Mouse (Mus musculus): Measurements from ENCODE around the gene Pde11a.
A peak's percentile ranks its signal among the peaks of the same experiment; 100 is the strongest.
"Not testable (repeated sequence)": the region's sequence is repeated elsewhere in the genome, so short reads cannot be mapped to it uniquely, and the experiment has no call there.

The Pde11a gene

DNA sequence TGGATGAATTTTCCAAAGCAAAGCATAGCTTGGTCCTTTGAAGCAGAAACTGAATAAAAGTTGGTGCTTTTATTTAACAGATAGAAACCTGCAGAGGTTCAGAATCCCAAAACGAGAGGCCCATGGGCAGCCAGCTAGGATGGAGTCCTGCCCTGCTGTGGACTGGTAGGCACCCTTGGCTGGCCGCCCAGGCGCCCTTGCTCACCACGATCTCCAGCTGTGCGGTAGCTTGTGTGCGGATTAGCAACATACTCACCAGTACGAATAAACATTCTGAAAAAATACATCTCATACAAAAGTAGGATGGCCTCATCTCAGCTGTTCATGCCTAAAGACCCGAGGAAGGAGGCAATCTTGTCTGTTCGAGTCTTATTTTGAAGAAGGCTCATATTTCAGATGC is 350.8 kb downstream of the Pde11a start:
- DNase-seq = no peak

DNA sequence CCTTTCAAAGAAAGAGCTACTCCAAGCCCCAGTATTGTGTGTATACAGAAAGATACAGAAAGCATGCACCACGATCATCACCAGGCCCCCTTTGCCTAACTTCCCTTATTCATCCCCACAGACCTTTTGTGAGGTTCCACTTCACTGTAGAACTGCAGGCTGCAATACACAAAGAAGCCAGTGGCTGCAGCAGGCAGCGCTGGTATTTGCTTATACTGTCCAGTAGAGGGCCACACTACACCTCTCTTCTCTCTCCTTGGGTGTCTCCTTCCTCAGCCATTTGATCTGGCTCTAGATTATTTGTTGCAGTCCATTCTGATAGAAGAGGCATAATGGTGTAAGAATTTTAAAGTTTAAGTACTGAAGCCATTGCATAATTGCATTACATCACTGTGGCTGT is 353.4 kb downstream of the Pde11a start:
- DNase-seq = peak; percentile 68 to 80

DNA sequence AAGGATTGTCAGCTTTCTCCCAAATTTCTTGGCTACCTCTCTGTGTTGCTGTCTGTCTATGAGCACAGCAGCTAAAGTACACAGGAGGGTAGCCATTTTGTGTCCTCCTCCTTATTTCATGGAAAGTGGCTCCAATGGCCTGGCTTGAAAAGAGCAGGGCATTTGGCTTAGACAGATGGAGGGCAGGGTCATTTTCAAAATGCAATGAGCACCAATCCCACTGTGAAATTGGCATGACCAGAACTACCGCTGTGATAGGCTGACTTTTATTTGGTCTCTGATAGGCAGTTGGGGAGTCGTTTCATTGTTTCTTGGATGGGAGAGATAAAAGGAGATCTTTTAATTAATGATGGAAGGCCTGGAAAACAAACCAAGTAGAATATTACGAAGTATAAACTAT is 354.7 kb downstream of the Pde11a start:
- no peak for DNase-seq

DNA sequence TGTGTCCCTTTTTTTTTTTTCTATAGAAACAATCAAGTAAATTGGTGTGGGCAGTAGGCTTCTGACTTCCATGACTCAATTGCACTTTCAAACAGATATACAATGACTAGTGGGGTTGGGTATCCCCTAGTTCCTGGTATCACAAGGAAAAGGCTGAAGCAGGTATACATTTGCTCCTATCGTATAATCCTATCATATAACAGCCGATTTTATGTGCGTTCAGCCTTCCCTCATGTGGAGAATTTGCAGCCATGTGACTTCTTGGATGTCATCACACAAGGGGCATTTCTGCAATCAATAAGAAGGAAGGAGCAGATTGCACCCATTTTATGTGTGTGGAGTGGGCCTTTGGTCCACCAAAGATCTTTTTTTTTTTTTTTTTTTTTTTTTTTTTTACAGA is 355.5 kb downstream of the Pde11a start:
- DNase-seq = no peak

DNA sequence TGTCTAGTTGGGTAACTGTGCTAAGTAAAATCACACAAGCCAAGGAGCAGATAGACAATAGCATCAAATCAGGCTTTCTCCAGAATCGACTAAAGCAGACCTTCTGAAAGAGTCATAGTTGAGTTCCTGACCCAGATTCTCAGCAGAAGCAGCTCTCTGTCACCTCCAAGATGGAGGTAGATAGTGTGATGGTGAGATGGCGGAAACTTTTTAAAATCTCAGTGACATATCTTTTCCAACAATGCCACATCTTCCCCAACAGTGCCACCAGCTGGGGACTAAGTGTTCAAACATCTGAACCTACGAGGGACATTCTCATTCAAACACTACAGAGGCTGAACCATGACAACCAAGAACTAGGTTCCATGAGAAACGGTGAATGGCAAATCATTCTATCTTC is 355.9 kb downstream of the Pde11a start:
- no peak for DNase-seq

DNA sequence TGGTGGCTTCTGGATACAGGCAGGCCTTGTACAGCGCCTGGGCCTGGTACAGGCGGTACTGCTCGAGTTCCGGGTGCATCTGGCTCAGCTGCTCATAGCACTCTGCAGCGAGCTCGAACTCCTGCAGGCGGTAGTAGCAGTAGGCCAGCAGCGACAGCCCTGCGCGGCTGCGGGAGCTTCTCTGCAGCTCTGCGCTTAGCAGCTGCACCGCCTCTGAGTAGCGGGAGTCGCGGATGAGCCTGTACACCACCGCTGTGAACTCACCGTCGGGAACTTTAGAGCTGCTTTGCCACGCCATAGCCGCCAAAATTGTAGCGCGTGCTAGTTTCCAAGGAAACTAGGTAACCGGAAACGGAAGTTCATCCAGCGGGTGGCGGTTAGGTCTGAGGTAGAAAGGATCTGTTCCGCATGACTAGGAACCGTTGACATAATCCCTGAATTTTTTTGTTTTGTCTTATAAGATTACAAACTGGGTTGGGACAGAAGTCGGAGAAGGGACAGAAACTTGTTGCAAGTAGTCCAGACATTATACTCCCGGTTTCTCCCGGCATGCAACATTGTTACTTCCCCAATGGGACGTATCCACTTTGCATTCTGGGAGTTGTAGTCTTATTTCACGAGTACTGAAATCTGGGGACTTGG is 357.0 kb downstream of the Pde11a start, which contains the start of gene Ttc30a1:
Gene Ttc30a1 (minus strand): TSS at position 528 of the 642 bp plus-strand sequence.
- peak; percentile 76 to 85 for DNase-seq

DNA sequence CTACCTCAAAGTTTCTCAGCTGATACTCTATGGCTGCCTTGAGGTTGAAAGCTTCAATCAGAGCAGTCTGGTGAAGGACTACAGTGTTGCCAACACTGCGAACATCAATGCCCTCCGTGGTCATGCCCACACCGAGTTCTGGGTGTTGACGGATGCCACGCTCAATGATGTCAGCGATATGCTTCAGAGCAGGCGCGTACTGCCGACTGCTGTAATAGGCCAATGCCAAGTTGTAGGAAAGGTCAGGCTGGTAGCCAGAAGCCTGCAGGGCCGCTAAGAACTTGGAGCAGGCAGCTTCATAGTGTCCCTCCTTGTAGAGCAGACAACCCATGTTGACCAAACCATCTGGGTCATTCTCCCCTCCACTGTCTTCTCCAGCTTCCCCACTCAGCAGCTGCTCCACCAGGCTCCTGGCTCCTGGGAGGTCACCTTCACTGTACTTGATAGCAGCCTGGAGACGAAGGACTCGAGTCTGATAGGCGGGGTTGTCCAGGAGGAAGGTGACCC is 357.6 kb downstream of the Pde11a start:
- DNase-seq = not testable (repeated sequence)

DNA sequence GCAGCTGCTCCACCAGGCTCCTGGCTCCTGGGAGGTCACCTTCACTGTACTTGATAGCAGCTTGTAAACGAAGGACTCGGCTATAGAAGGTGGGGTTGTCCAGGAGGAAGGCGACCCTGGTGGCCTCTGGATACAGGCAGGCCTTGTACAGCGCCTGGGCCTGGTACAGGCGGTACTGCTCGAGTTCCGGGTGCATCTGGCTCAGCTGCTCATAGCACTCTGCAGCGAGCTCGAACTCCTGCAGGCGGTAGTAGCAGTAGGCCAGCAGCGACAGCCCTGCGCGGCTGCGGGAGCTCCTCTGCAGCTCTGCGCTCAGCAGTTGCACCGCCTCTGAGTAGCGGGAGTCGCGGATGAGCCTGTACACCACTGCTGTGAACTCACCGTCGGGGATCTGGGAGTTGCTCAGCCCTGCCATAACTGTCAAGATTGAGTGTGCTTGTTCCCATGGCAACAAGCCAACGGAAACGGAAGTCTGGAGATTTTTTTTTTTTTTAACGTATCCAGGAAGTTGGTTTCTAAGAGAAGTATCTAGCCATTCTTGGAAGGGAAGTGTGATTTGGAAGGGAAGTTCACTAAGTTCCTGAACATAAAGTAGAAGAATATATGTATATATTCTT is 360.7 kb downstream of the Pde11a start, which contains the start of gene Ttc30a2:
Gene Ttc30a2 (minus strand): TSS at position 419 of the 617 bp plus-strand sequence.
- peak; percentile 32 to 66 for DNase-seq

DNA sequence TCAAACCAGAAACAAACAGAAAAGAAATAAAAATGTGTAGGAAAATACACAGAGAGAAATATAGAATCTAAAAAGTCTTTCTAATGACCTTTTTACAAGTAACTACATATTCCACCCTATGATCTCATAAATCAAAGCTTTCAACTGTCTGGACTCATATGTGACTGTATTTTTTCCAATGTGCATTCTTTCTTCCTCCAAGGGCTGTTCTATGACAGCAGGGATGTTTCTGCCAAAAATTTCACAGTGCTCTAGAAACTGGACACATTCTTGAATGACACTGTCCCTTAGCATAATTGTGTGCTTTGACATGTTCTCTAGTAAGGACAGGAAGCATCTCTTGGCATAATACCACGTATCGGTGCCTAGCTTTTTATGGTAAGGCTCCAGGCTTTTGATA is 362.5 kb downstream of the Pde11a start:
- not testable (repeated sequence) for DNase-seq

DNA sequence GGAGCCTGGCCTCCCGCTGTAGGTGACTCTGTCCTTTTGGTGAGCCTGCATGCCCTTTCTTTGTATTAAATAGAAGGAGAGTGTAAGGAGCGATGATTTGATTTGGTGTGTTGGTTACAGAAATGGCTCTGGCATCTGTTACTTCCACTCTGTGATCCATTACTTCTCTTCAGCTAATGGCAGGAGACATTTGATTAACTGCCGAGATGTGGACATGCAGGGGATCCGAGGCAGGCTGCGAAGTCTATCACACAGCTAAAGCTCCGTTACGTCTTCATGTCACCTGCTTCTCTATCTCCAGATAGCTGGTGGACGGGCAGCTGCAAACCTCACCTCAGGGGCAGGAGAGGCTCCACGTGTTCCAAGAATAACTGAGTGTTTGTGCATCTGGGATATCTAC is 364.4 kb downstream of the Pde11a start:
- DNase-seq = no peak

DNA sequence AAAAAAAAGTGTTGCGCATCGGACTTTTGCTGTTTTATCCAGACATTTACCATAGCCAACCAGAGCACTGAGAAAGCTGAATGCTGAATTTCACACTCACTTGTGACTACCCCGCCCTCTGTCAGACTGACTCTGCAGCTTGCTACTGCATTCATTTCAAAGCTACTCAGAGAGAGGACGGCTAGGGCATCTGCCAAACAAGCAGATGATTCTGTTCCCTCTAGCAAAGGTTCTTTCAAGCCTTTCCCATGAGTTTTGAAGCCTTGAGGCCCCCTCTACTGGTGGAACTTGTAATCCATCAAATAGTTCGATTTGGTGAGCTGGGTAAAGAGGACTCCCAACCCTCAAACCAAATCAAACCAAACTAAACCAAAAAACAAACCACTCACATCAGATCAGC is 373.6 kb downstream of the Pde11a start:
- peak; percentile 50 to 70 for DNase-seq

DNA sequence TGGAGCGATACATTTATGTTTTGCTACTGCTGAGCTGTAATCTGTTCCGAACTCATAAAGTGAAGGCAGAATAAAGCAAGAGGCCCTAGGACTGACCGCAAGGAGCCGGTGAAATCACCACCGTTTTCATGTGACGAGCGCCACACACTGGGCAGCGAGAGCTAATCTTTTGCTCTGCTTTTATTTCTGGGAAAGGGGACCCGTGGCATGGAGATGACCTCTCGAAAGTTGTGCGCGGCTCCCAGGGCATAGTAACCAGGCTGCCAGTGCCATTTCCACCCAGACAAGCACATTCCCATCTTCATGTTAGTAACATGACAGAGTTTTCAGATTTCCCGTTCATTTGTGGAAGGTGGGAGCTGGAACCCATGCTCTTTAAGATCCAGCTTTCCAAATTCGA is 374.1 kb downstream of the Pde11a start:
- peak; percentile 78 to 86 for DNase-seq

DNA sequence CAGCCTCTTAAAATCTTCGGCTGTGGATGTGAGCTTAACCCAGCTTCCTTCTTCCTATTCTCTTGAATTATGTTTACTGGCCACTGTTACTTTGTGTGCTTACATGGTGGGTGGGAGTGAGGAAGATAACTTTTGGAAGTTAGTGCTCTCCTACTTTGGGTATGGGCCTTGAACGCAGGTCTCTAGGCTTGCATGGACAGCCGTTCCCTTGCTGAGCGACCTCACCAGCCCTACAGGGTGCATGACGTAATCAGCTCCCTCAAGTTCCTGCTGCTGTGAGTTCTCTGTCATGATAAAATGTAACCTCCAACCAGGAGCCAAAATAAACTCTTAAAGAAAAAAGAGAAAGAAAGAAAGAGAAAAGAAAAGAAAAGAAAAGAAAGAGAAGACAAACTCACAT is 374.5 kb downstream of the Pde11a start:
- no peak for DNase-seq

DNA sequence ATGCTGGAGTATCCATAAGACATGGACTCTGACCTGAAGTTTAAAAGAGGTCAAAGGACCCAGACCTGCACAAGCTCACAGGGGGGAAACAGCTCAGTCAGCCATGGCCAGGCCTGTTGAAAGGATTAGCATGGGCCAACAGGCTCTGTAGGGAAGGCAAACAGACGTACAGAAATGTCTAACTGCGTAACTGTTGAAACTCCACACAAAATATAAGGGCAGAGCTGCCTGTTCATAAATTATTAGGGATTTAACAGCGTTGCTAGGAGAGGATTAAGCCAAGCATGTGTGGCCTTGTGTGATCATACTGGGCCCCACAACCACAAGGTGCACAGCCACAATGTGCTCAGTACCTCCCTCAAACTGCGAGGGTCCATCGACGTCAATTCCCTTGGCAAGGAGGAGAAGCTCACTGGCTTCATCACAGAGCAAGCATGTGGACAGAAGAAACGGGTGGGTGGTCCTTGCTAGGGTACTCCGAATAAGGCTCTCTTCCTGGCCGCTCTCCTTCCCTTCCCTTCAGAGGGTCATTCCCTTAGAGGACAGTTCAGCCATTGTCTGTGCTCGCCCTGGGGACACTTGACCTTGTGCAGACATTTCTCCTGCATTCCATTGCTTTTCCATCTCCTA is 375.2 kb downstream of the Pde11a start:
- DNase-seq = no peak

DNA sequence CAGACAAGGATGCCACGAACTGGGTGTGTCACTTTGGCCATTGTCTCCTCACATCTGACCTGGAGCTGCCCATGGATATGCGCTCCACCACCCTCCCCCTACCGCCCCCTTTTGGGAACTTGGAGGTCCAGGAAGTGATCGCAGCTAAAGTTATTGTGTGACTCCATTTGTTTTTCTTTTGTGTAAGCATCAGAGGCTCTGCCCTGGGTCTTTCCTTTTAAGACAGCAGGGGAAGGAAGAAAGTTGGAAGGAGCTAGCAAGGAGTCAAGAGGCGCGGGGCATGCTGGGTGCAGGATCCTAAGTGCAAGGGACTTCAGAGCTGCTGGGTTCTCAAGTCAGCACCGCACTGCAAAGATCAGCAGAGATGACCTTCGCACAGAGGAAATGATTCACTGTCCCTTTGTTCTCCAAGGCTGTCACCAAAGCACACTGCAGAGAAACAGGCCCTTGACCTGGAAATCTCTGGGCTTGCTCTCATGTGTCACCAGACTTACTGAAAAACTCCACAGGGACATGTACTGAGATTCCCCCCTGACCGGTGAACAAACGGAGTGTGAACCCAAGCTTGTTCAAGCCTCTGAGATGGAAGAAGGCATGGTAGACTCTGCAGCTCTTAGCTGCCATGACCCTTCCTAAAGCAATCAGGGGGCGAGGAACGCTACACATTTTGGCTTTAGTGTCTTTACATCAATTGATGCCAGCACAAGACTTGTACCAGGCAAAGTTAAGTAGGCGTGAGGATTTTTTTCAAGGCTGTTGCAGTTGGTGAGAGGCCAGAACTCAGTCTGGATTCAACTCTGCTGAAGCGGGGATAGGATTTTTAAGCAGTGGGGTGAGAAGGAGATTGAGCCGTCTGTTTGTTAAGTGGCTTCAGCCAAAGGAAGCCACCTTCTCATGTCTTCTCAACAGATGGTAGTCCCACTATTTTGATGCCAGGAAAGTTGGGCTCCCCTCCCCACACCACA is 377.9 kb downstream of the Pde11a start:
- peak; percentile 40 to 60 for DNase-seq

DNA sequence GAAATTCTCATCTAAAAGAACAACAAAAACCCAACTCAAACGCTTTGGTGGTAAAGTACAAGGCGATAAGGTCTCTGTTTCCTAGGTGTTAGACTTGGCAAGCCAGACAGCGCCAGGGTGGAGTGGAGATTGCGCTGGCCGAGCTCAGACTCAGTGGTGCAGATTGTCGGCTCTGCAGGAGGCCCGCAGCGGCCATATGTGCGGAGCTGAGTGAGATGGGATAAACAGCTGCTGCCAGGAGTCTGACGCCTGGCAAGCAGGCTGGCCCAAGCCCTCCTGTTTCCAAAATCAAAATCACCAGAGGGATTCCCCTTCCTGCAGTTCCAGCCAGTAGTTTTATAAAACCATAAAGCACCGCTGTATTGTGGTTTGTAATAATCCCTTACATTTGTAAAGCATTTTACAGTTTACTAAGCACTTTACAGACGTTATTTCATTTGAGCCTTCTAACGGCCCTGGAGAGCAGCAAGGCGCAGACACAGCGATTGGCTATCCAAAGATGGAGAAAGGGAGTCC is 378.7 kb downstream of the Pde11a start:
- peak; percentile 16 to 34 for DNase-seq

DNA sequence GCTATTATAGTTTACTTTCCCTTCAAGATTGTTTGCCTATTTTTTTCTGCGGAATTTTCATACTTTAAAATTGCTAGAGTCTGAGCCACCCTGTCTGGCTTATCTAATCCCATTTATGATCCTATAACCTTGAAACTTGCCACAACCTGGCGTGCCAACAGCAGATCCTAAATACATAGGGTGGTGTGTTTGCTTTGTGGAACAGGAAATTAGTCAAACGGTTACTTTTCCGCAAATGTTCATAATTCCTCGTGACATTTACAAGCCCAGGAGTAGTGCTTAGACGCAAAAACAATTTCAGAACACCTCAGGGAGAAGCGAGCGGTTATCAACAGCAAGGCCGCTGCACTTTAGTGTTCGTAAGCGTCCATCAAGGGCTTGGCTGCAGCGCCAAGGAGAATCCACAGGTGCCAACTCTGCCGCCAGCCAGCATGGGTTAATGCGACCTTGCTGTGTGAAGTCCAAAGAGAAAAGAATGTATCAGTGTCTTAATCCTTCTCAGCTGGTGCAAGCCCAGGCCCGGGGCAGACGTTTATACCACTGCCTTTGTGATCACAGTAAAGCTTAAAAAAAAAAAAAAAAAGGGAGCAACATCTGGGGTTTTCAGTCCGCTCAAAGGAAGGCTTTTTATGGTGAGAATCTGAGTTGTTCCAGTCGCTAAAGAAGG is 379.3 kb downstream of the Pde11a start:
- peak; percentile 21 to 25 for DNase-seq

DNA sequence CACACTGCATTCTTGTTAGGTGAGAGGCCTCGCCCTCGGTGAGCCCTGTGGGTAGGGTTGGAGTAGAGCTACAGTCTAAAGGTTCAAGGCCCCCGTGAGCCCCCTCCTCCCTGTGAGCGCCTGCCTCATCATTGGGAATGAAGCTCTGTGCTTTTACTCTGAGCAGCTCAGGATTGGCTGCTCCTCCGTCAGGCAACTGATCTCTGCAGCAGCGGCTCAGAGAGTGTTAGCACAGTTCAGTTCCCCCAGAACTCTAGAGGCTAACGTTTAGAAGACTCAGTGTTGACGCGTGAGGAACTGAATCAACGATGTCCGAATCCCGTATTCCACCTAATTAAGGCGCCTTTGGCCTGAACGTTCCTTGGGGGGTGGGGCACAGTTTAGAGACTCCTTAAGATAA is 382.9 kb downstream of the Pde11a start:
- DNase-seq = no peak

DNA sequence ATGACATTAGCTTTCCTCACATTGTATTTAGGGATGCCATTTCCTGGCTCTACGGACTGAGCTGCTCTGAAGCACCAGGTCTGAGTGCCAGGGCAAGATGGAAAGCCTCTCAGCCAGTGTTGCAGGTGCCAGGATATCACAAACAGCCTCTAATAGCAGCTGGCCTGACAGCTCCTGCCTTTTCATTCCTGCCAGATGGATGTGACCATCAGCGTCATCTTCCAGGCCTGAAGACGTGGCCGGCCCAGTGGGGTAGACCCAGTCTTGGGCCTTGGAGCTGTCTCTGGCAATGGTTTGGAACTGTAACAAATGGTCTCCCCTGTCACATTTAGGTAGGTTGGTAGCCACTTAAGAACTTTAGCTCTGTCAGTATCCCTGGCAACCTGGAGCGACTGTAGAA is 385.3 kb downstream of the Pde11a start:
- no peak for DNase-seq

DNA sequence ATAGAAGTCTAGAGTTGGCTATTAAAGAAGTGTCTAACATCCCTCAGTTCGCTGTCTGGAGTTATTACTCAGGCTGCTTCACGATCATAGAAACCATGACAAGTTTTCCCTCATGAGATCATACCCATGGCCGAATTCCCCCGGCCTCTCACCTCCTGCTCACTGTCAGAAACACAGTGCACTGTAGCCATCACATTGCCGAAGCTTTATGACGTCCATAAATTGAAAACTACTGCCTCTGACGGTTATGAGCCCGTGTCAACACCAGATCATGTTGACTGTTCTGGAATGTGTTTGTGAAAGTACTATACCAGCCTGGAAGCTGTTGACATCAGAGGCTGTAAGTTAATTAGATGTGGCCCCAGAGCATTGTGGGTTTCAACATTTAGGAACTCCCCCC is 387.9 kb downstream of the Pde11a start:
- DNase-seq = no peak
